Mouse (Mus musculus) activated CD4-positive, CD25-positive, alpha-beta regulatory T cell (primary cell): ENCODE measurements around the gene Rxfp3. TPM values are rescaled to one million over a fixed set of nuclear protein-coding genes. Genes with fewer than 3 reads are reported as not detected.

ENCODE experiments used
- polyA plus RNA-seq, 2 experiments: library from polyadenylated mRNA; unstranded; fragments of 100-300 nt; shearing (Covaris generic); gene quantifications; one replicate each; pipeline ENCODE4 v1.2.1; 2017

The Rxfp3 gene
- not detected for polyA plus RNA-seq

GRCm38 (mm10) chr15:11037711-11038110 is at the start of gene Rxfp3:
Gene Rxfp3, minus strand, starts transcription at chr15:11037991.

GRCm38 (mm10) chr15:11064558-11065411 is 27.0 kb upstream of the Rxfp3 start, which contains the start of gene Adamts12:
Gene Adamts12, plus strand, starts transcription at chr15:11064790.

GRCm38 (mm10) chr15:11000421-11000820 is 37.4 kb downstream of the Rxfp3 start, which contains the start of gene Slc45a2:
Gene Slc45a2, plus strand, starts transcription at chr15:11000721.

Other genes starting within 250 kb of the Rxfp3 start
- gene C1qtnf3, start 85.7 kb downstream of the Rxfp3 start, polyA plus RNA-seq, result under 1 TPM in 1 of 2 experiments, not detected in 1; 0.10 TPM
- gene Amacr, start 56.2 kb downstream of the Rxfp3 start, polyA plus RNA-seq, result 1 to 10 TPM; 1.7 to 5.4 TPM
- gene Slc45a2, start 37.3 kb downstream of the Rxfp3 start, polyA plus RNA-seq, result not detected
- gene Adamts12, start 26.8 kb upstream of the Rxfp3 start, polyA plus RNA-seq, result under 1 TPM in 1 of 2 experiments, not detected in 1; 0.14 TPM